Mouse (Mus musculus) CD4-positive, CD25-positive, alpha-beta regulatory T cell, adult 2 months (primary cell): ENCODE results near the gene Larp7.

Experiments used
- DNase-seq: peaks from one replicate; pipeline ENCODE4 v3.0.0-alpha.2; 2012; ENCODE audit warnings: low read depth, low spot score

Gene Larp7

DNA sequence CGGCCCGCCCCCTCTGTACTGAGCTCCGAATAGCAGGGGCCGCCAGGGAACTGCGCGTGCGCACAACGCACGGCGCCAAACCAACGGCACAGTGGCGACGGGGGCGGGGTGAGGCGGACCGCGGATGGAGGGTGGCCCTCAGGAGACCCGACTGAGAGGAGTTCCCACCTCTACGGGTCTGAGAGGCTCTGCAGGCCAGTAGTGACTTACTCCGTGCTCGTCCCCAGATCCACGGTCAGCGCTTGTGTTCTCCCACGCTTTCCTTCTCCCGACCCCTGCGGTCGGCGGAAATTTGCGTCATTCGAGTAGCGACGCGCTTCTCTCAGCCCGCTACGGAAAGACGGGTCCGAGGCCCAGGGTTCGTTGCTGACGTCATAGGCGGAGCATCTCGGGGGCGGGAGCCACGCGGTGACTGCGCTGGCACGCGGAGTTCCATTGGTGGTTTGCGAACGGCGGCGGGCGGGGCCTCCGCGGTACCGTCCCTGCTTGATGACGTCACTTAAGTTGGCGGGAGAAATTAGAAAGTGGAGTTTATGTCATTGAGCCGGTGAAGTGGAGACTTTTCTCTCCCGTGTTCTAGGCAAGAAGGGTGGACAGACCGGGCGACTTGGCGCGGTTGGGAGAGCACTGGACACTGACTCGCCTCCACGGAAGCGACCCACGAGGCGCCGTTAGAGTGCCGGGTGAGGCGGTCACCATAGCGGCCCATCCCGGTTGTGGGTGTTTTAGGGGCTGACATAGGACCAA lies at the start of gene Larp7, which contains the start of gene Zgrf1:
Larp7 (minus strand) TSS at position 377 of the 747 bp plus-strand sequence.
Zgrf1 (plus strand) TSS at position 517 of the 747 bp plus-strand sequence.
- DNase-seq: peak; percentile 100

DNA sequence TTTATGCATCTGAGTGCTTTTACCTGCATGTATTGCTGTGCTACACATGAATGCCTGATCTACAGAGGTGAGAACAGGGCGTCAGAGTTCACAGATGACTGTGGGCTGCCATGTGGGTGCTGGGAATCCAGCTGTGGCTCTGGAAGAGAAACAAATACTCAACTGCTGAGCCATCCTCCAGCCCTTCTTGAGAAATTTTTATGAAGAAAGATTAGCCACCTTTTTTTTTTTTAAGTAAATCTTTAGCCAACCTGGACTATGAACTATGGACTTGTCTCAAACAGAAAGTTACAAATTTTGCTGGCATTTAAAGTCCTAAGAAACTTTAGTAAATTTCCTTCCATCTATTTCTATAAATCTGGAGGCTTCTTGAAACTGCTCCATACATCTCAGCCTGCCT lies 44.0 kb upstream of the Larp7 start:
- DNase-seq: no peak

DNA sequence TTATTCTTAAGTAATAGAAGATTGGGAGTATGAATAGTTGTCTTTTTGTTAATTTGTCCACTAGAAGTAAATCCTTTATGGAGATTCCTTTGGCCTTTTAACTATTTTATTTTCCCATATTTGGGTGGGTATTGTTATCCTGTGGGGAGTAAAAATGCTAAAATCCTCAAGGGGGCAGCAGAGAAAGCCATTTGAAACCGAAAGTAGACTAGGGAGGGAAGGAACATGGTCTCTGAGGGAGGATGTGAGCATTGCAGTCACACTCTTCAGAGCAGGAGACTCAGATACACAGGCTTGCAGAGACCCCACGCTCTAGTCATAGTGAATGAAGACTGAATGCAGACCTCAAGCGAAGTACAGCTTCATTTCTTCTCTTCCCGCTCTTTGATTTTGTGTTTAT lies 19.4 kb upstream of the Larp7 start:
- peak; percentile 83 for DNase-seq

DNA sequence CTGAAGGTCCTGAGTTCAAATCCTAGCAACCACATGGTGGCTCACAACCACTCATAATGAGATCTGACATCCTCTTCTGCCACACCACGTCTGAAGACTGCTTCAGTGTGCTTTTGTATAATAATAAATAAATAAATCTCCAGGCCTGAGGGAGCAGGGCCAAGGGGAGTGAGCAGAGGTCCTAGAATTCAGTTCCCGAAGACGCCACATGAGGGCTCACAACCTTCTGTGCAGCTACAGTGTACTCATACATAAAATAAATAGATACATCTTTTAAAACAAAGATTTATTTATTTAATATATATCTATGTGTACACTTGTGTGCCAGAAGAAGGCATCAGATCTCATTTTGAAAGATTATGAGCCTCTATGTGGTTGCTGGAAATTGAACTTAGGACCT lies 12.0 kb upstream of the Larp7 start:
- peak; percentile 11 for DNase-seq

DNA sequence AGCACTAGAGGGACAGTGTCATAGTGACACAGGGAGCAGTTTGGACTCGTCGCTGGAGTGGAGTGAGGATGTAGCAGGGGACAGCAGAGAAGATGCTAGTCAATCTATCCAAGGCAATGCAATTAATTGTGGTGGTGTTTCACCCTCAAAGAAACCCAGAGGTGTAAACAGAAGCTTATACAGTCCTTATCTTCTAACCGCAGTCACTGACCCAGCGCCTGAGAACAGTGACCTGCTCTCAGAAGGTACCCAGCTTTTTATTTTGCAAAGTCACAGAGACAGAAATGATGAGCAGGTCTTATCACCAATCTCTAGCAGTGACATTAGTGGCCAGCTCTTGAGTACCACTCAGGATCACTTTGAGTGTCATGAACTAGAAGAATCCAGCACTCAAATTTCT lies 9.8 kb upstream of the Larp7 start:
- no peak for DNase-seq

DNA sequence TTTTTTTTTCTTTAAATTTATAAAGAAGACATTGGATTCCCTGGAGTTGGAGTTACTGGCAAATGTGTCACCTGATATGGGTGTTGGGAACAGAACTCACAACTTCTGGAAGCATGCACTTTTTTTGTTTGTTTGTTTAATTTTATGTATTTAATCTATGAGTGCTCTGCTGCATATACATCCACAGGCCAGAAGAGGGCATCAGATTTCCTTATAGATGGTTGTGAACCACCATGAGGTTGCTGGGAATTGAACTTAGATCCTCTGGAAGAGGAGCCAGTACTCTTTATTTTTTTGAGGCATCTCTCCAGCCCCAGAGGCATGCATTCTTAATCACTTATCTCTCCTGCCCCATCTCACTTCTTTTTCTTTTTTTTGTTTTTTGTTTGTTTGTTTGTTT lies 5.1 kb upstream of the Larp7 start:
- peak; percentile 30 for DNase-seq

DNA sequence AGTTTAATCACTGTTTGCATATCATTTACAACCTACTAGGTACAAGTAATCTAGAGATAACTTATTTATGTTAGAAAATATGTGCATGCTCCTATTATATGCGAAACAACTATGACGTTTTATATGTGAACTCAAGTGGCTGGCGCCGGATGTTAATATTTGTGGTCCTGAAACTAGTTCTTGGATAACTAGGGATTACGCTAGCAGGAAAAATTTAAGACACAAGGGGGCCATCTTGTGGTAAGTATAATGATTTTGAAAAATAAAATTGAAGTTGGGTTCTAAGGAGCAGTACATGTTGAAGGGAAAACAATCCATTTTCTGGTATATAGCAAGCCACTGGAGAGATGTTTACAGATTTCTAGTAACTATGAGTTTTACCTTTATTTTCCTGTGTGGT lies 1.6 kb upstream of the Larp7 start:
- no peak for DNase-seq

DNA sequence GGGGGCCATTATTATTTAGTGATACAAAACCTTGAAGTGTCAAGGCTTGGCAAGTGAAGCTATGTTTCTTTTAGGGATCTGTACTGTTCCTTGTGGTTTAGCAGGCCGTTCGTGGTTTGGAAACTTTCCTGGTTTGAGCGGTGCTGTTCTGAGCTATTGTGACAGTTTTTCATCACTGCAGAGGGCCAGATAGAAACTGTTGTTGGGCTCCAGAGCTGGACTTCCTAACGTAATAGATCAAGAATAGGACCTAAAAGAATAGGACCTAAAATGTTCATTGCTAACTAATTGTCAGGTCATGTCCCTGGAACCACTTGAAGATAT lies 533 bp upstream of the Larp7 start:
- DNase-seq: no peak

DNA sequence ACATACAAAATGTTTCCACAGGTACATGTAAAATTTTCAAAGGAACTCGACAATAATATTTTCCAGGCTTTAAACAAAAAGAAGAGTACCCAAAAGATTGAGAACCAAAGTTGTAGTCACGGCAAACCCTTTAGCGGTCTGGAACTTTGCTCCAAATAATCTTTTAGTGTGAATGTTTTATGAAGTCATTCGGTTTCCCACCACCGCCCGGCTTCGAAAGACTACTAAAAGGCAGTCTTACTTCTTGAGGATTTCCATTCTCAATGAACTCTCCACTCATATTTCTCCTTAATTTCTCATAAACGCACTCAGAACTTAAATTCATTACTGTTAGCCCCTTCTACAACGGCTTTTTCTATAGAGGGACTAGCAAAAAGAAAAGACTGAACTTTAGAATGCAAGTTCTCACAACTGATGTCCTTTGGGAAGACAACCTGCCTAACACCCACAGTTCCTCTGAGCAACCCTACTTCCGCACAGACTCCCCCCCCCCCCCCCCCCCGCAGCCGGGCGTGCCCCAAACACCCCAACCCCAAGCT lies 646 bp downstream of the Larp7 start:
- no peak for DNase-seq

DNA sequence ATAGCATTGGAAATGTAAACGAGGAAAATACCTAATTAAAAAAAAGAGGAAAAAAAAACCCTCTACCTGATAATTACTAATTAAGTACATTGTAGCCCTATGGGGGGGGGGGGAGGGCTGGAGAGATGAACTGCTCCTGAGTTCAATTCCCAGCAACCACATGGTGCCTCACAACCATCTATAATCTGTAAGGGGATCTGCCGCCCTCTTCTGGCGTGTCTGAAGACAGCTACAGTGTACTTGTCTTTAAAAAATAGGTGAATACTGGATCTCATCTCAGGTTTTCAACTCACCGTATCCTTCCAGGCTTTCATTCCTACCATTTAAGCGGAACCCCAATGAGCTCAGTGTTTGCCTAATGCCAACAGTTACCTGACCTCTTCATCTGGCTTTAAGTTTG lies 5.3 kb downstream of the Larp7 start:
- DNase-seq: peak; percentile 55

DNA sequence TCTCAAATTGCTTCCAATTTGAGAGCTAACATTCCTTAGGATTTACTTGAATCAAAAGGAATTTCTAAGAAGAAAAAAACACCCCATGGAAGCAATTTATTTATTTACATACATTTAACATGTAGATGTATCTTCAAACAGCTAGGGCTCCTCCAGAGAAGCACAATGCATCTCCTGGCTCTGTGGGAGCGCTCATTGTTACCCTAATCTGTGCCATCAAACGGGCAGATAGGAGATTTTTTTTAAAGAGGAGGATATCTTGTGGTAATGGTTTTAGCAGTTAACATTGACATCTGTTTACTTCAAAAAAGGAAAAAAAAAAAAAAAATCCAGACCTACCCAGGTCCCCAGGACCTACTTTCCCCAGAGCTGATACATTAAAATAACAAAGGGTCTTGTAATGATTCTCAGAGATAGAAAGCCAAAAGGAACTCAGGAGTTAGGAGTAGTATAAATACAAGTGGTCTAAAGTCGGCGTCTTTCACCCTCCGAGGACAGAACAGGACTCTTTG lies 8.5 kb downstream of the Larp7 start:
- DNase-seq: no peak

DNA sequence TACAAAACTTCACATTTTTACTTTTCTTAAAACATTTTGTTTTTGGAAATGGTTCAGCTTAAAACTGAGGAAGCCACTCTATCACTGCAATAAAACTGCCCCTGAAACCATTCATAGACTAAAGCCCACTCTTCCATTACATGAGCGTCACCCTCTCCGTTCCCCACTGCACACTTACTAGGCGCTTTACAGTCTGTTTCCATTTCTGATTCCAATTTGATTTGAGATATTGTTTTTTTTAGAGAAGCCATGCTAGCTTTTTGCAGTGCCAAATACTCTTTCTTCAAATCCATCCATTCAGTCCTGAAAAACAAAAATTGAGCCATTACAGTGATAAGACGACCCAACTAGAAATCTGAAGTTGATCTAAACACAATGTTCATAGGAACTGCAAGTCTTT lies 9.2 kb downstream of the Larp7 start:
- no peak for DNase-seq

DNA sequence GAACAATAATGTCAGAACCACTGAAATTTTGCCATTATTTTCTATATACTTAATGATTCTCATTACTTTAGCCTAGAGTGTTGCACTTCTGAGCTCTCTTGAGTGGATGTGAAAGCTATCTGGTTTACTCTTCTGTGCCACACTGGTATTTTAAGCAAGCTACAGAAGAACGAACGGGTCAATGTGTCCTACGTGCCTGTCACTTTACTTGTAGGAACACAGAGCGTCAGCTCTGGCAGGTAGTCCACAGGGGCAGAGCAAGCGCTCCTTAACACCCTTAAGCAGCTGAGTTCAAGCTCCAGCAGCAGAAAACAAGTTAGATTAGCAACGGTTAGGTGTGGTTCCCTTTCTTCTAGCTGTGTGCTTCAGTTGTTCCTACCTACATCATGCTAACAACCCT lies 14.0 kb downstream of the Larp7 start:
- no peak for DNase-seq

DNA sequence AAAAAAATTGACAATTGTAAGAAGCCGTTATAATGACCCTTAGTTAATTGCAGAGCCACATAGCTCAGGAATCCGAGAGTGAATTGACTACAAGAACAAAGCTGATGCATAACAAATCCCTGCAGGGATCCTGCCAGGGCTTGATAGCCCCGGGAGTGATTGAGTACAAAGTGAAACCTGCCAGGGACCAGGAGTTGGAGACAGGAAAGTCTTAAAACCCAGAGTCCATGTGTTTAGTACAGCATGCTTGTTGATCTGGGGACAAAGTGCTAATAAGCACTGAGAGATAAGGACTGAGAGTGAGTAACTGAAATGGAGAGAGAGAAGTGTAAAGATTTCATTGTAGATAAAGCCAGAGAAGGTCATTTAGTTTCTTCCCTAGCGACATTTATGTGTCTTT lies 22.9 kb downstream of the Larp7 start:
- no peak for DNase-seq

DNA sequence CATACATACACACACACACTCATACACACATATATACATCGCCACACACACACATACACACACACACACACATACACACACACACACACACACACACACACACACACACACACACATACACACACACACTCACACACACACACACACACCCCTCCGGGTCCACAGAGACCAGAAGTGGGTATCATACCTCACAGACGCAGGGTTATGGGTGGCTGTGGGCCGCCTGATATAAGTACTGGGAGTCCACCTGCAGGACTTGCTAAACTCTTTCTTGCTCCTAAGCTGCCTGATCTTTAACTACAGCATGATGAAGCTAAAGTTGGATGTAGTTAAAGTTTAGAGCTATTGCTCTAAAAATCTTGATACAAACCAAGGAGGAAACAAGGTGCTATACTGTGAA lies 23.3 kb downstream of the Larp7 start:
- DNase-seq: no peak

DNA sequence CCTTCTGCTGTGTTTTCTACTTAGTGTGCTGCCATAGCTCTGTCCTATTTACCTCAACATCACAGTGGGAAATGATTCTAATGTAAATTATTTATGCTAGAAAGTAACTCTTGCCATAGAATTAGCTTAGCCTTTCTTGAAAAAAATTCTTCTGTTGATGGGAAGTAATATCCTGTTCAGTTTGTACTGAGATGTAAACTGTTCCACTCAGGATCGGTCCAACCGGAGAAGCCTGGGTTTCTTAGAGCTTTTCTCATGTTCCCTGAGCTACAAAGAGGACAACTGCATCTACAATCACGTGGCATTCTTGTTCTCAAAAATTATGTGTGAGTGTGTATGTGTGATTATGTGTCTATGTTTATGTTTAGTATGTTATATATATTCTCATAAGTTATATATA lies 23.9 kb downstream of the Larp7 start:
- no peak for DNase-seq

DNA sequence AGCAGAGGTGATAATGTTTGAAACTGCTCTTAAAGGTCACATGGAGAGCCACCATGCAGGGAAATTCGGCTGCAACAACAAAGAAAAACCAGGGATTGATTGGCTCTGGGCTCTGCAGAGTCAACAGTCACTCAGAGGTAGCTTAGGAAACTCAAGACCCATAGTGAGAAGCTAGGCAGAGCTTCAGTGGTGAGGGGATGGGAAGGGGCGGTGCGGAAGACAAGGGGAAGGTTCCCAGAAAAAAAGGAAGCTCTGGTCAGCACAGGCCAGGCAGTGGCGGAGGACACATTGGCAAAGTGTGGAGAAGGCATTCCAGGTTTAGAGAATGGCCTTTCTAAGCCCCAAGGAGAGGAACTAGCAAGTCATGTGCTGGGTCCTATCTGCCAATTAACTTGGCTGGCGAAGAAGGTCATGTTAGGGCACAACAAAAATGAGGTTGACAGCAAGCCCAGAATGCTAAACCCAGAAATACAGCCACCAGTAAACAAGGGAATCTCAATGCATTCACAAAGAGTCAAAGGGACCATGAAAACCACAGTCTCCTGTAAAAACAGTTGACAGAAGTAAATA lies 25.6 kb downstream of the Larp7 start:
- DNase-seq: no peak

DNA sequence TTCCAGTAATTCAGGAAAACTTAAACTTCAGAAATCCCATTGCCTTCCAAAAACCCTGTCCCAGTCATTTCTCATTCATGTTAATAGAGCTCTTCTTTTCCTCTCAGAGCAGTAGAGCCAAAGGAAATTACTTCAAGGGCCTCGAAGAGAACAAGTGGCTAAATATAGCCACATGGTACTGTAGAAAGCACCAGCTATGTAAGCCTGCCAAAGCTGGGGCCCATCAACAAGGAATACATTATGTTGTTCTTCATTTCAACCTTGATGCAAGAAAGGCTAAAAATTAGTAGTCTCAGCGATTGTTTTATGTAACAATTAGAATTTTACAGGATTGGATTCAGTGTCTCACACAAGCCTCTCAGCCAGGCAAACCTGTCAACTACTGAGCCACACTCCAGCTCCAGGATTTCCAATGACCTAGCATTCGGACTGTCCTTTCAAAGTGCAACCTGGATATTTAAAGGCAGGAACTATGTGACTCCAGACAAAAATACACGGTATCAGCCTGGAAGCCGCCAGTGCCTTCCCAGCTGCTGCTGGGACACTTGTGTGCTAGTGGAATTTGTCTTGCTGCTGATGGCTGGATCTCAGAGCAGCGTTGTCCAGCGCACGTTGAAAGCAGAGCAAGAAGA lies 27.8 kb downstream of the Larp7 start:
- no peak for DNase-seq

DNA sequence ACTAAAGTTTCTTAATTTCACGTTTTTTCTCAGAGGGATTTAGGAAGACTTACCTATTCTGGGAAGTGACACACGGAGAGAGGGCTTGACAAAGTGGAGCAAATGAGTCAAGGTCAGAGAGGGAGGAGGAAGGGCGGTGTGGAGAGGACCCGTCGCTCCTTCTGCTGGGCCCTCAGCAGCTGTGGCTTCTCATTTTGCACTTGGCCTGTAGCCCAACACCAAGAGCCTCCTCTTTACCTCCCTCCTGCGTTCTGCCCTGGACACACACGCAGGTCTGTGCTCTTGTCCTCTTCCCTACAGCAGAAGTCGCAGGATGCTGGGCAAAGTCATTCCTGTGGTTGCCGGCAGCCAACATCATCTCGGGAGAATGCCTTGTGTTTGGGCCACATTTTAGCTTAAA lies 32.0 kb downstream of the Larp7 start:
- no peak for DNase-seq

DNA sequence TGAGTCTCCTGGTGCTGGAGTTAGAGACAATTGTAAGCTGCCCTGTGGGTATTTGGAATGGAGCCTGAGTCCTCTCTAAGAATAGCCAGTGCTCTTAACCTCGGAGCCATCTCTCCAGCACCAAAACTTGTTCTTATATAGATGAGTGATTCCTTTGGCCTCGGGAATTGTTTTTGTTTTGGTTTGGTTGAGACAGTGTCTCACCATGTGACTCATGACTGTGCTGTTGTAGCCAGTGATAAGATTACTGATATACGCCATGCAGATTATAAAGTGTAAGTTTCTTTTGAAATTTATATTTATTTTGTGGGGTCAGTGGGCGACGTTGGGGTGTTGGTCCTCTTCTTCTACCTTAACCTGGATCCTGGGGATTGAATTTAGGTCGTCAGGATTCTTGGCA lies 32.8 kb downstream of the Larp7 start:
- DNase-seq: no peak

DNA sequence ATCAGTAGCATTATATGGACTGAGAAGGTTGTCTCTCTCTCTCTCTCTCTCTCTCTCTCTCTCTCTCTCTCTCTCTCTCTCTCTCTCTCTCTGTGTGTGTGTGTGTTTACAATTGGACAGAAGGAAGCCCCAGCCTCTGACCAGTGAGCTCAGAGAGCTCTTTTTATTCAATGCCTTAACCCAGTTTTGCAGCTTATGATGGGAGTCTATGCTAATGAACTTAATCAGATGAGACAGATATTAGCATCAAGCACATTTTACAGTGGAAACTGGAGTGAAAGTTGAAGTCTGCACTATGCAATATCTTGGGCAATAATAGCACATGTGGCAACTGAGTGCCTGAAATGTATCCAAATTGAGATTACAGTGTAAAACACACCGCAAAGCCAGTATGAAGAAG lies 37.9 kb downstream of the Larp7 start:
- no peak for DNase-seq

DNA sequence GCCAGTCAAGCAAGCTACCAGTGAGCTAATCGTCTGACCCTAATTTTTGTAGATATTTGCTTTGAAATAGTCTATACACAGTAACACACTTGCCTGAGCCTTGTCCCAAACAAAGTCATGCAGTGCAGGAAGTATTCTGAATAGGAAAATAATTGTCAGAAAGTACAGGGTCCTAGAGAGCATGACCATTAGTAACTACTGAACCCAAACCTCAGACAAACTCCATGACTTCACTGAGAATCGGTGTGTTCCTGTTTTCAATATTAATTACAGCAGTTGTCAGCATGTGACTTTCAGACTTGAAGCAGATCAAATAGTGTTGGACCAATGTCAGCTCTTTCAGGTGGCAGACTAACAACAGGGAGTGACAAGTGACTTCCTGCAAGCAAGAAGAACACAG lies 39.5 kb downstream of the Larp7 start:
- DNase-seq: no peak

DNA sequence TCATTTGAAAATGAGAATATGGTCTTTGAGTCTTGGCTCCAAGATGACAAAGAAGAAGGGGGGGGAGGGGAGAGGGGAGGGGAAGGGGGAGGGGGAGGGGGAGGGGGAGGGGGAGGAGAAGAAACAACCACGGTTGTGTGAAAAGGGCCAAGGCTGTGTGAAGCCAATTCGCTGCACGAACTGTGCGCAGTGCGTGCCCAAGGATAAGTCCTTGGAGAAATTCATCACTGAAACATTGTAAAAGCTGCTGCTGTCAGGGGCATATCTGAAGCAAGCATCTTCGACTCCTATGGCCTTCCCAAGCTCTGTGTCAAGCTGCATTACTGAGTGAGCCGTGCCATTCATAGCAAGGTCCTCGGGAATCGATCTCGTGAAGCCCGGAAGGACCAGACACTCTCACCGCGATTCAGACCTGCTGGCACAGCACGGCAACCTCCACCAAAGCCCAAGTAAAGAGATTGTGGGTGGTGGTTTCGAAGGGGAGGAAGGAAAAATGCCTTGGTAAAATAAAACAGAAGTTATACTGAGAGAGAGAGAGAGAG lies 40.3 kb downstream of the Larp7 start:
- no peak for DNase-seq
